Mouse (Mus musculus) brain, embryonic 14.5 days (tissue): Measurements from ENCODE around the gene Nfam1. TPM values are rescaled to one million over a fixed set of nuclear protein-coding genes. Genes with fewer than 3 reads are reported as not detected.

Experiments used
- DNase-seq: peaks from one replicate; pipeline ENCODE4 v3.0.0-alpha.2; 2011; ENCODE audit warnings: low read depth
- CTCF ChIP-seq: fragments of 200-500 bp; IDR thresholded peaks from 2 replicates; pipeline ENCODE4 v1.5.1; 2012; ENCODE audit warnings: inconsistent platforms, mild to moderate bottlenecking, moderate library complexity, borderline replicate concordance; ENCODE audit not compliant: insufficient read depth, insufficient read length; ENCODE audit errors: extremely low read depth
- POLR2A ChIP-seq: fragments of 200-500 bp; IDR thresholded peaks from 2 replicates; pipeline ENCODE4 v1.6.1; 2012; ENCODE audit warnings: mild to moderate bottlenecking, inconsistent platforms, borderline replicate concordance; ENCODE audit not compliant: poor library complexity, insufficient read depth, insufficient read length, severe bottlenecking; ENCODE audit errors: extremely low read depth
- polyA plus RNA-seq: library from polyadenylated mRNA; depleted of rRNA; stranded (reverse); fragments of >200 nt; gene quantifications from 2 replicates; pipeline ENCODE4 v1.2.3, GENCODE M21; 2012

Gene Nfam1
- polyA plus RNA-seq, 1 experiment = 2.1 TPM

DNA sequence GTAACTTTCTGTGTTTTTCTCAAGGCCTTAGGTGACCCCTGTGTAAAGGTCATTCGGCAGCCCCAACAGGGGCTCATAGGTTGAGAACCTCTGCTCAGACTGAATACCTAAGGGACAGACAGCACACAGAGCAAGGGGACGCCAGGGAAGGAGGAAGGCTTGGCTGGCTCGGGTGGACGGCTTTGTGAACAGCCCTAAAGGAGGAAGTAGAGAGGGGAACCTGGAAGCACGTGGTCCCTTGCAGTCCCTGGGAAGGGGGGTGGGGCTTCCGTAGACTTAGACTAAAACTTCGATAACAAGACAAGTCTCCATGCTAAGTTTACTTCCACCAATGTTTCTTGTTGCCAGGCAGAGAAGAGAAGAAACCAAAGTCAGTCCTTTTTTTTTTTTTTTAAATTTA is 3.0 kb upstream of the Nfam1 start:
- no peak for DNase-seq

DNA sequence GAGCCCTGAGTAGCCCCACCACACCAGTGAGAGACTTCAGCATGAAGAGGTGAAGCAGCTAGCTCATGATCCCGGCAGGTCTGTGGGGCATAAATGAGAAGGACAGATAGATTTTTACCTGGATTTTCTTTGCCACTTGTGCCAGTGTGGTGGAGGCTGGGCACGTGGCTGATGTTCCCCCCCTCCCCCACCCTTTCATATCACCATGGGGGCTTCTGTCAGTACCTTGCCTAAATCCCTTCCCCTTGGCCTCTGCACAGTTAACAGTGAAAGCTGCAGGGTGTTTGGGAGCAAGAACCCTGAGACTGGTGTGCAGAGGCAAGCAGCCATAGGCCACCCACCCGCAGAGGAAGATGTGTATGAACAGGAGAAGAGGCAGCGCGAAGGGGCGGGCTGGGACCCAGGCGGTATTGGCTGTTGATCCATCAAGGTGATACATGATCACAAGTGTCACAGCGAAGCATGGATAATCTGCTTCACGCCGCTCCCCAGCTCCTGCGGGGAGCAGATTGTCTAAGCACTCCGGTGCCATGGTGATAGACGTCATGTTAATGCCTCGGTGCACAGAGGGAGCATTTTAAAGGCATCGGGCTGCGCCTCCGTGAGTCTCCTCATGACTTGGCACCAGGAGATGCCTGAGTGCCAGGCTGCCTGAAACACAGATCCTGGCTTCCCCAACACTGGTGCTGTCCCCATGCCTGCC is 1.3 kb upstream of the Nfam1 start:
- no peak for TF ChIP-seq CTCF
- TF ChIP-seq POLR2A = no peak
- DNase-seq = peak; percentile 95

More for the DNA sequence above, 3.0 kb upstream of the Nfam1 start:
- TF ChIP-seq POLR2A = no peak
- TF ChIP-seq CTCF = no peak

DNA sequence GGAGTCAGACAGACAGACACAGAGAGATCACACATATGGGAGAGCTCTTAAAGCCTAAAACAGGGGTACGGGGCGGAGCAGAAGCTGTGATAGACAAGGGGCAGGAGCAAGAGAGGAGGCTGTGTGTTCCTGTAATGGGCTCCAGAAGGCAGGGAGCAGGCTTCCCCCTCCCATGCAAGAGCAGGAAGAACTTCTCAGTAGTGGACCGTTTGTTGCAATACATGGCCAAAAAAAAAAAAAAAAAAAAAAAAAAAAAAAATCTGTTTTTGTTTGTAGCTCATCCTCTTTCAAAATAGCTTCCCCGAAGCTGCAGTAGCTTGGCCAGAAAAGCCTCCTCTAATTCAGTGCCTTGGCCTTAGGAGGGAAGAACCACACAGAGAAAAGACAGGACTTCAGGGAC is 2.2 kb downstream of the Nfam1 start:
- no peak for DNase-seq
- TF ChIP-seq CTCF = no peak
- TF ChIP-seq POLR2A = no peak

DNA sequence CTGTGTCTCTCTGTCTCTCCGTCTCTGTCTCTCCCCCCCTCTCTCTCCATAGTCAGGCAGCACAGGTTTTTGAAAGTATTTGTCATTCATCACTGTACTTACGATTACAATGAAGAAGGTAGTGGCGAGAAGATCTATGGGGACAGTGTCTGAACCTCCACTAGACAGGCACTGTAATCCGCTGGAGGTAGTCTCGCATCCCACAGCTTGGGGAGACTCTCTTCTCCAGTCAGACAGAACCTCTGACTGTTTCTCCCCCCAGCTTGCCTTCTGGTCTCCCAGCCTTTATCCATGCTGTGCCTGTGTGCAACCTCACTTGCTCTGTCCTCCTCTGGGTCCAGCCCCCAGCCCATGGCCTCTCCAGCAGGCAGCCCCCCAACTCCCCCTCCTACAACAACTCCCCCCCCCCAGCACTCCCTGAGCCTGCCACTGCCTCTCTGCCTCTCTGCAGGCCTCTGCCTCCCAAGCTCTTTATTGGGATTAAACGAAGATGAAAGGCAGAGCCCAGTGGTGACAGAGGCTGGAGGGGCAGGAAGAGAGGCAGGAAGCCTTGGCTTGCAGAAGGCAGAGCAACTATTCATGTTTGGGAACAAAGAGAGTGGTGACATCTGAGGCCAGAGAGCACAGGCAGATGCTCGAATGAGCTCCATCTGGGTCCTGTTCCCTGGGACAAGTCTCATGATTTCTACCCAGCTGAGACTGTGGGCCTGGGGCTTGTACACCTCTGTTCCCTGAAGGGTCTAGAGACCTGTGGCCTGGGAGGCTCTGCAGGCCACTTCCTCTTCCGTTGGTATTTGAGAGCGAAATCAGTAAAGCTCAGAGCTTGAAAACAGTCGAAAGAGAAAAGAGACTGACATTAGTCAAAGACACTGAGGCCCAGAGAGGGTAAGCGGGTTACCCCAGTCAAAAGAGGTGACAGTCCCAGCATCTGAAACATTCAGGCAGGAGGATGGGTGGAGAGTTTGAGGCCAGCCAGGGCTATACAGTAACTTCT is 3.1 kb downstream of the Nfam1 start:
- no peak for TF ChIP-seq POLR2A
- TF ChIP-seq CTCF = no peak
- DNase-seq = peak; percentile 74

DNA sequence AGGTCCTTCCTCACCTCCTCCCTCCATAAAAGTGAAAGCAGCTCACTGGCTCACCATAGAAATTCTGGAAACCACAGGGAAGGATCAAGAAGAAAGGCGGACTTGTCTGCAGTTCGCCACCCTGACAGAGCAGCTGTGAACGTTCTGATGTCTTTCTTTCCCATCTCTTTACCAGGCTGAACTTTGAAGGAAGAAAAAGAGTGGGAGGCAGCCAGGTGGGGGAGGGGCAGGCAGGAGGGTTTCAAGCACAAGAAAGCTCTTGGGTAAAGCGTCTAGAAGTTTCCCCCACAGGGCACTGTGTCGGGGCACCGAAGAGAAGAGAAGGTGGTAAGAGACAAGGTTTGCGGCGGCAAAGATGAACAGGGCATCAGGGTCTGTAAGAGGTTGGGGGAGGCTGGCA is 7.0 kb downstream of the Nfam1 start:
- TF ChIP-seq POLR2A = no peak
- TF ChIP-seq CTCF = no peak
- peak; percentile 58 for DNase-seq

DNA sequence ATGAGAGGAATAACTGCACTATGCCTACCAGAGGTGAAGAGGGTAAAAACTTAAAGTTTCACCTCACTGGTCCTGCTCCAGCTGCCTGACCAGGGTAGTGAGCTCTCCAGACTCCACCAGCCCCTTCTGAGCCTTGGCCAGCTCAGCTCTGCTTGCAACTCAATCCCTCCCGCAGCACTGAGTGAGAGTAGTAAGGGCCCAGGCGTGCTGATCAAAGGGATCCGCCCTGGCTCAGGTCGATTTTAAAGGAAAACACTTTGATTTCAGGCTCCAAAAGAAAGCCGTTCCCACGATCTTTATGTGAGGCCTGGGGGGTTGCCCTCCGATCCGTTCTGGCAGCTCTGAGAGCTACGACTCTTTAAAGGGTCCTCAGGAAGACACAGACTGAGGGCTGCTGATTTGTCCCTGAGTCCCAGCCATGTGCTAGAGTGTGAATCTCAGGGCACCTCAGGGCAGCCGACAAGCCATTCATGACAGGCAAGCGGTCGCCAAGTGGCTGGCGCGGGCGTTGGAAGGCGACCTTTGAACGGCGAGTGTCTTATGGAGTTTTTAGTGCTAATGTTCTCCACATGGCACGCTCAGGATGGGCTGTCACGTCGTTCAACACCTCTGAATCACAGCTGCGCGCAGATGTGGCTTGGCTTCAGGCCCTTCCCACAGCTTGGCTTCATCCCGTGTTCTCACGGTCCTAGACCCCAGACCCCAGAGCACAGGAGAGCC is 7.9 kb downstream of the Nfam1 start:
- TF ChIP-seq CTCF (no peak), POLR2A (no peak)
- peak; percentile 45 for DNase-seq

DNA sequence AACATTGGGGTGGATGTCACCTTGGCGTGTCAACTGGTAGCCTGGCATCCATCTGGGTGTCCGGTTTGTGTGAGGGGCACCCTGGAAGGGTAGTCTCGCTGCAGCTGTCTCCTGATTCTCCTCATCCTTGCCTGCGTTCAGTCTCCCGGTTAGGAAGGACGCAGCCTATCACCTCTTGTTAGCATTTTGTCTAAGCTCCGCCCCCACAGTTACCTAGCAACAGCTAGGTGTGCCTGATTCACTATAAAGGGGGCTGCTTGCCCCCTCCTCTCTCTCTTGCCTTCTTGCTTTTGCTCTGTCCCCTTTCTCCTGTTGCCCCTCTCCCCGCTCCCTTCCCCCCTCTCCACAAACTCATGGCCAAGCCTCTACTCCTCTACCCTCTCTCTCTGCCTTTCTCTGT is 10.2 kb downstream of the Nfam1 start:
- no peak for DNase-seq
- TF ChIP-seq POLR2A = no peak
- no peak for TF ChIP-seq CTCF

DNA sequence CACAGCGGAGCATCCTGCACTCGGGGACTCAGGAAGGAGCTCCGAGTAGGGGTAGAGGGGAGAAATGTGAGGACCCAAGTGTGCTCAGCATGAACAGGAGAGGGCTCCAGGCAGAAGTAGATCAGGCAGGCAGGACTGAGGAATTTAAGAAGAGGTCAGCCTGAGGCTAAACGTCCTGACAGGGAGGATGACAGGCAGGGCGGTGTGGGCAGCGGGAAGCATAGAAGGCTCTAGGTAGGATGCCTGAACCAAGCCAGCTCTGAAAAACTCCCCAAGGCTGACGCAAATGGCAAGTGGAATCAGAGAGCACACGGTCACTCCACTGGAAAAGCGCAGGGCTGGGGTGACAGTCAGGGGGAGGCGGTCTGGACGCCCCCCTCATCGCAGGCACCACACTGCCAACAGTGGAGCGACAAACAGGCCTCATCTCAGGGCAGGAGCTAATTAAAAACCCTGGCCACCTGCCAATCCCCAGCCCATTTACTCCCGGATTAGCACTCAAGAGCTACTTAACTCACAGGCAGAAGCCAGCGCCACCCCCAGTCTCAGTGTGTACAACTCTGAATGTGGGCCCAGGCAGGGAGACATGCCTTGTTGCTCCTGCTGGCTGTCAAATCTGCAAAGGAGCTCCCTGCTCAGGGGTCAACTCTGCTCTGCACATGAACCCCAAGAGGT is 22.0 kb downstream of the Nfam1 start:
- peak; percentile 98 for DNase-seq
- no peak for TF ChIP-seq POLR2A
- TF ChIP-seq CTCF = peak; percentile 33; the same call in 1 of the 2 replicates

DNA sequence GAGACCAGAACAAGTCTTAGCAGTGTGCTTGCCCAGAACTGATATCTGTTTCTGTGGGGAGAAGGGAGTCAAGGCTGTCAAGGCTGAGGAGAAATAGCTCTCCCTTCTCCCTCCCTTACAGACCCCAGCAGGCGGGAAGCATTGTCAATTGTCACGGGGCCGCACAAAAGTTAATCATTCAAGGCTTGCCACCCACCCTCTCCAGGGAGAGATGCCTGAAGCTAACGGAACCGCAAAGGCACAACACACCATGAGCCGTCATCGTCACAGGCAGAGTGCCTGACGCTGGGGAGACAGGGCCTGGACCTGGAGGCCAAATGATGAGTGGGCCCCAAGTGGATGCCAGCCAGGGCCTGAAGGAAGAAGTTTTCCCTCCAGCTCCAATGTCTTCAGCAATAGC is 22.7 kb downstream of the Nfam1 start:
- peak; percentile 47 for DNase-seq
- TF ChIP-seq CTCF = no peak

DNA sequence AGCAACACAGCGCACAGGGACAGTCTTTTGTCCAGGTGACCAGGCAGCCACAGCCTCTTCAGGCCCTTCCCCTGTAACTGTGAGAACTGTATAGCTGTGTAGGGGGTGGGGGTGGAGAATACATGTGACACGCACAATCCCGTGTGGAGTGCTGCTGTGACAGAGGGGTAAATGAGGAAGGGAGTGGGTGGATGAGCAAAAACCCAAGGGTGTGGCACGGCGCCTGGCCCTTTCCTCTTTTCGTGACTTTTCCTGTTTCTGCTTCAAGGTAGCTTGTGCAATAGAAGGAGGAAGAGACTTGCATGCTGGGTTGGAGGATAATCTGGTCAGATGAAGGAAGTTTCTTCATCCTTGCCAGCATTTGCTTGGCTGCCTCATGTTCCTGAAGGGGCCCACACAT is 23.6 kb downstream of the Nfam1 start:
- DNase-seq = no peak

More for the DNA sequence above, 23.6 kb downstream of the Nfam1 start:
- TF ChIP-seq CTCF = no peak
- no peak for TF ChIP-seq POLR2A
